9 mouse cellular contexts compared by ENCODE assay signal in the genomic region with DNA sequence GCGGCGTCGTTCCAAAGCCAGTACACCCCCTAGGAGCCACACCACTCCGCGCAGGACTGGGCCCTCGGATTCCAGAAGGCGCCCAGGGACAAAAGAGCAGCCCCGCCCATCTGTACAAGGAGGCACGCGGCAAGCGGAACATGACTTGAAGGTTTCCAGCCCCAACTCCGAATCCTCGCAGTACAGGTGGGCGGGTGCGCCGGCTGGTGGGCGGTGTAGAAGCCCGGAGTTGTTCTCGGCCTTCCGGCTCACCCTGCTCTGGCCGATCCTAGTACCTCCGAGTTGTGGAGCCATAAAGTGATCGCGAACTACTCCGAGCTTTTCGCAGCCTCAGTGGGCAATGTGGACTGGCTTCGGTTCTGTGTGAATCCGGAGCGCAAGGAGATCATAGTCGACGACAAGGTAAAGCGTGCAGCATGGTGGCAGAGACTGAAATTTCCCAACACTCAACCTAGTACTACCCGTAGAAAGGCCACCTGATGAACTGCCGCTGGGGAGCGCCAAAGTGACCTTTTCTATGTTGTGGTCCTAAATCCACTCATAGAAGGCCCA. TPM values are rescaled to one million over a fixed set of nuclear protein-coding genes. Genes with fewer than 3 reads are reported as not detected.
DNase-seq lines count a peak whose midpoint lies in the region; ATAC-seq and TF ChIP-seq lines count a peak whose summit lies in the region.
"Had no signal": no experiment of that assay in that cellular context is flagged by ENCODE, and none has a peak within 500 bp of the region (broad histone marks: within the 10 kb centered on the region; RNA-seq: fewer than 3 reads in every experiment).

No protein-coding gene starts in this region.

- DNase-seq in CD4-positive, CD25-positive, alpha-beta regulatory T cell, adult 2 months (ENCODE audit: low read depth, low spot score): peak; percentile 38
- peak; percentile 33 for DNase-seq in adrenal gland, postnatal 25 days
- DNase-seq in kidney, adult 2 months: peak; percentile 43
- peak; percentile 34 for DNase-seq in lung, adult 2 months
- peak; percentile 64 for DNase-seq in retina, embryonic 14.5 days (ENCODE audit: low spot score)
- no peak for DNase-seq in cerebellum, adult 9-10 months

- H3K4me1 ChIP-seq in heart, embryonic 12.5 days (replicated peaks): peaks cover 24% of the 10 kb centered on the region
- H3K4me1 ChIP-seq in kidney, adult 2 months (ENCODE audit: control insufficient read depth, insufficient read depth, low read length): no peaks in the 10 kb centered on the region
- H3K4me1 ChIP-seq in lung, adult 2 months (ENCODE audit: control insufficient read depth, insufficient read depth, low read length): peaks cover 6% of the 10 kb centered on the region; the same call in 1 of the 2 replicates

- TF ChIP-seq CTCF in kidney, adult 2 months (conservative IDR thresholded peaks at IDR 0.05; ENCODE audit: insufficient read depth, insufficient read length, low read depth, low read length): peak; percentile 31
- no peak for TF ChIP-seq CTCF in lung, adult 2 months (IDR thresholded peaks at IDR 0.05; ENCODE audit: insufficient read depth, low read length)

- peak overlapping the region; percentile 45 for H3K4me3 ChIP-seq in heart, embryonic 12.5 days
- peak overlapping the region; percentile 18; the same call in 1 of the 2 replicates for H3K4me3 ChIP-seq in kidney, adult 2 months (ENCODE audit: insufficient read depth, low read depth, low read length)
- peak overlapping the region; percentile 4 for H3K4me3 ChIP-seq in lung, adult 2 months (replicated peaks; ENCODE audit: extremely low read depth, low read depth, low read length)
- H3K4me3 ChIP-seq: myocyte had no signal

- WGBS in heart, embryonic 12.5 days: 2% methylated on average over 35 of the region's 35 CpGs
- 3% methylated on average over 35 of the region's 35 CpGs for WGBS in kidney, adult 2 months
- WGBS in lung, adult 2 months: 4% methylated on average over 35 of the region's 35 CpGs

- TF ChIP-seq POLR2A in kidney, adult 2 months (IDR thresholded peaks at IDR 0.05; ENCODE audit: low read depth, low read length): no peak
- TF ChIP-seq POLR2A in lung, adult 2 months (IDR thresholded peaks at IDR 0.05; ENCODE audit: borderline replicate concordance, extremely low read depth, low read depth, low read length): no peak

- no peaks in the 10 kb centered on the region for H3K9me3 ChIP-seq in heart, embryonic 12.5 days (replicated peaks)

- peak; percentile 66 for ATAC-seq in heart, embryonic 12.5 days (ENCODE audit: insufficient number of reproducible peaks, low FRiP score)
- ATAC-seq in frontal cortex, adult (ENCODE audit: low TSS enrichment): no peak

- H3K9ac ChIP-seq in heart, embryonic 12.5 days: peak overlapping the region; percentile 64

- peaks cover 72% of the 10 kb centered on the region for H3K27me3 ChIP-seq in heart, embryonic 12.5 days (replicated peaks)
- no peaks in the 10 kb centered on the region for H3K27me3 ChIP-seq in kidney, adult 2 months (replicated peaks; ENCODE audit: control insufficient read depth, insufficient read depth, low read length)

- peak overlapping the region; percentile 82 for H3K4me2 ChIP-seq in heart, embryonic 12.5 days

- H3K27ac ChIP-seq in heart, embryonic 12.5 days (ENCODE audit: poor library complexity, severe bottlenecking): no peak overlapping the region
- no peak overlapping the region for H3K27ac ChIP-seq in kidney, adult 2 months (ENCODE audit: insufficient read depth, low read depth, low read length)

- no peaks in the 10 kb centered on the region; the same call in 1 of the 2 replicates for H3K36me3 ChIP-seq in heart, embryonic 12.5 days
- no peaks in the 10 kb centered on the region for H3K36me3 ChIP-seq in kidney, adult 2 months (ENCODE audit: control insufficient read depth, insufficient read depth, low read length)

RNA-seq across cellular contexts. Expression of a gene that starts 0.5 kb away (rescaled TPM):
- 0.30 TPM in 1 of 2 replicates, not detected in the other for total RNA-seq in adrenal gland, postnatal 25 days (2021)
- not detected in 2 replicates for polyA plus RNA-seq in heart, embryonic 12.5 days (2016; fragmentation: Nextera tagmentation; extraction: Ambion mirVana)
- 0.14 TPM in 2 replicates for polyA plus RNA-seq in kidney, adult 2 months (2012; rRNA removed)
- not detected in 2 replicates for polyA plus RNA-seq in lung, adult 2 months (2012; rRNA removed)

RNA-seq across cellular contexts. Expression of a gene that starts 12.7 kb away (rescaled TPM):
- total RNA-seq in adrenal gland, postnatal 25 days (2021): 108 and 125 TPM in 2 replicates
- polyA plus RNA-seq in heart, embryonic 12.5 days (2016; fragmentation: Nextera tagmentation; extraction: Ambion mirVana): 67.7 and 76.3 TPM in 2 replicates
- polyA plus RNA-seq in kidney, adult 2 months (2012; rRNA removed): 156 and 169 TPM in 2 replicates
- polyA plus RNA-seq in lung, adult 2 months (2012; rRNA removed): 88.6 and 101 TPM in 2 replicates

RNA-seq across cellular contexts. Expression of a gene that starts 20.2 kb away (rescaled TPM):
- total RNA-seq in adrenal gland, postnatal 25 days (2021): not detected in 2 replicates
- polyA plus RNA-seq in heart, embryonic 12.5 days (2016; fragmentation: Nextera tagmentation; extraction: Ambion mirVana): not detected in 2 replicates
- polyA plus RNA-seq in kidney, adult 2 months (2012; rRNA removed): 137 and 154 TPM in 2 replicates
- polyA plus RNA-seq in lung, adult 2 months (2012; rRNA removed): 6.1 and 7.7 TPM in 2 replicates
- polyA plus RNA-seq: myocyte had no signal

RNA-seq across cellular contexts. Expression of a gene that starts 31.8 kb away (rescaled TPM):
- 50.4 and 59.5 TPM in 2 replicates for total RNA-seq in adrenal gland, postnatal 25 days (2021)
- polyA plus RNA-seq in heart, embryonic 12.5 days (2016; fragmentation: Nextera tagmentation; extraction: Ambion mirVana): 51.6 and 54.1 TPM in 2 replicates
- 32.2 and 38.6 TPM in 2 replicates for polyA plus RNA-seq in kidney, adult 2 months (2012; rRNA removed)
- 20.5 and 27.6 TPM in 2 replicates for polyA plus RNA-seq in lung, adult 2 months (2012; rRNA removed)

RNA-seq across cellular contexts. Expression of a gene that starts 51.9 kb away (rescaled TPM):
- total RNA-seq in adrenal gland, postnatal 25 days (2021): not detected in 2 replicates
- 0.14 TPM in 1 of 2 replicates, not detected in the other for polyA plus RNA-seq in heart, embryonic 12.5 days (2016; fragmentation: Nextera tagmentation; extraction: Ambion mirVana)
- polyA plus RNA-seq in kidney, adult 2 months (2012; rRNA removed): not detected in 2 replicates
- polyA plus RNA-seq in lung, adult 2 months (2012; rRNA removed): not detected in 2 replicates

Comparison
In these comparisons a context has a peak if more than half of its experiments do, and no peak if none do; other contexts are left out.
1. RNA of a gene that starts 20.2 kb away (polyA plus RNA-seq): 137 to 154 TPM in kidney, adult 2 months; 6.1 to 7.7 TPM in lung, adult 2 months and not detected in heart, embryonic 12.5 days; every median in the first group is over 10 times any median in the second.
2. Peak in every context shown above with its lines, with median percentiles within 50 percentile points of each other: H3K4me3 ChIP-seq.